Mouse (Mus musculus): ENCODE data around the gene Pzp.

The Pzp gene

GRCm38 (mm10) chr6:128526601-128527000, at the start of gene Pzp:
Gene Pzp, minus strand, starts transcription at chr6:128526720.
- DNase-seq (ENCODE audit: low read depth, low spot score): no peak

GRCm38 (mm10) chr6:128566589-128566988, 40.1 kb upstream of the Pzp start:
- DNase-seq (ENCODE audit: low read depth, low spot score): no peak

GRCm38 (mm10) chr6:128554049-128554448, 27.5 kb upstream of the Pzp start:
- no peak for DNase-seq (ENCODE audit: low read depth, low spot score)

- no peak for DNase-seq (ENCODE audit: low read depth, low spot score)
Observed at GRCm38 (mm10) chr6:128549463-128550452, 23.2 kb upstream of the Pzp start.

- DNase-seq (ENCODE audit: low read depth, low spot score): no peak
Observed at GRCm38 (mm10) chr6:128548532-128548931, 22.0 kb upstream of the Pzp start.

GRCm38 (mm10) chr6:128545402-128545801, 18.9 kb upstream of the Pzp start:
- DNase-seq (ENCODE audit: low read depth, low spot score): no peak

DNA sequence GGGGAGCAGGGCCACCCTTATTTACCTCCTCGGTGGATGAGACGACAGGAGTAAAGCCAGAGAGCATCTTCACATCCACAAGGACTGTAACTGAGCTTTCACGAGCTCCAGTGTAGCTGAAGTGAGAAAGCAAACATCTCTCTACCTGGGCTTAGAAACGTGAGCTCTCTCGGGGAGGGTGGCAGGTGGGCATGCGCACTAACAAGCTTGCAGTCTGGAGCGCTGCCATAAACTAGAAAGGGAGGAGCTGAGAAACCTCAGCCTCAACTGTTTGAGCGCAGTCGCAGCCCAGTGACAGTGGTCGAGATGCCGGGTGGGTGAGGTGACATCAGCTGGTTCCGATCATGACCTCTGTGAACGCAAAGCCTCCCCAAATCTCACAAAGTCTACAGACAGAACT, 16.7 kb upstream of the Pzp start:
- no peak for DNase-seq (ENCODE audit: low read depth, low spot score)

DNA sequence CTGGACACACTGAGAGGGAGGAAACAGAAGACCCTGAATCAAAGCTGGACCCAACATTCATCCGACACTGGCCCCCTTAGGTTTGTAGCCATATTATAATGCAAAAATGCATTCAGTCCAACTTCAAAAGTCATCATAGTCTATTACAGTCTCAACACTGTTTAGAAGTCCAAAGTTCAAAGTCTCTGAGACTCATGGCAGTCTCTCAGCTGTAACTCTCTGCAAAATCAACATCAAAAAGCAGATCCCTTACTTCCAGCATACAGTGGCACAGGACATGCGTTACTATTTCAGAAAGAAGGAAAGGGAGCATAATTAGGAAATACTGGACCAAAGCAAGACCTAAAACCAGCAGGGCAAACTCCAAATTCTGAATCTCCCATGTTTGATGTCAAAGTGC, 8.7 kb upstream of the Pzp start:
- no peak for DNase-seq (ENCODE audit: low read depth, low spot score)

DNA sequence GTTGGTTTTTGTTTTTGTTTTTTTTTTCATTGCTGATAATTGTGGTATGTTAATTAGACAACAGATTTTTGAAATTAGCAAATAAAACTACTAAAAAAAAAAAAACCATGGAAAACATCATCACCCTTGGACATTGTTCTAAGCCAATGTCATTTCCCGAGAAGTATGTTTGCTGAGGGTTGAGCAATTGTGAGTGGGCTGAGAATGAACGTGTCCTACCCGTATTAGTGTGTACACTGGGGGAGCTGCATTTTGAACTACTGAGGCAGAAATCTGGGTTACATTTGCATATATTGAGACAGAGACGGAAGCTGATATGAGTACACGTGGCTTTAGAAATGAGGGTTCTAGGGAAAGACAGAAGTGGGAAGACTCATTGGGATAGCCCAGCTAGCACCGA, 6.8 kb upstream of the Pzp start:
- DNase-seq (ENCODE audit: low read depth, low spot score): no peak

GRCm38 (mm10) chr6:128532701-128533100, 6.2 kb upstream of the Pzp start:
- no peak for DNase-seq (ENCODE audit: low read depth, low spot score)

GRCm38 (mm10) chr6:128528491-128528890, 2.0 kb upstream of the Pzp start:
- DNase-seq (ENCODE audit: low read depth, low spot score): no peak

DNA sequence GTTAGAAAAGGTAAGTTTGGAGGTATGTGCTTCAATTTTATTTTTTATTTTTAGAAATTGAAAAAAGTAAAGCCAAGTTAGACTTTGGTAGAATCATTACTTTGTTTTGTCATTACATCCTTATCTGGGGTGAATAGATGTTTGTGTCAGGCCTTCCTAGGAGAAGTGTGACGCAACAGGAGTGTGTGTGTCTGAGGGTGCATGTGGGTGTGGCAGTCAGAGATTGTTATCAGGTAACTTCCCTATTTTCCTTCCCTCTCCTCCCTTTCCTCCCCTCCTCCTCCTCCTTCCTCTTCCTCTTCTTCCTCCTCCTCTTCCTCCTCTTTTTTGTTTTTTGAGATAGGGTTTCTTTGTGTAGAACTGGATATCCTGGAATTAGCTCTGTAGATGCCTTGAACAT, 590 bp upstream of the Pzp start:
- no peak for DNase-seq (ENCODE audit: low read depth, low spot score)

GRCm38 (mm10) chr6:128525801-128526200, 719 bp downstream of the Pzp start:
- no peak for DNase-seq (ENCODE audit: low read depth, low spot score)

- no peak for DNase-seq (ENCODE audit: low read depth, low spot score)
Observed at GRCm38 (mm10) chr6:128523360-128523759, 3.2 kb downstream of the Pzp start.

GRCm38 (mm10) chr6:128519159-128519558, 7.4 kb downstream of the Pzp start:
- DNase-seq (ENCODE audit: low read depth, low spot score): no peak

GRCm38 (mm10) chr6:128505676-128506236, 20.8 kb downstream of the Pzp start:
- DNase-seq (ENCODE audit: low read depth, low spot score): peak; percentile 16

DNA sequence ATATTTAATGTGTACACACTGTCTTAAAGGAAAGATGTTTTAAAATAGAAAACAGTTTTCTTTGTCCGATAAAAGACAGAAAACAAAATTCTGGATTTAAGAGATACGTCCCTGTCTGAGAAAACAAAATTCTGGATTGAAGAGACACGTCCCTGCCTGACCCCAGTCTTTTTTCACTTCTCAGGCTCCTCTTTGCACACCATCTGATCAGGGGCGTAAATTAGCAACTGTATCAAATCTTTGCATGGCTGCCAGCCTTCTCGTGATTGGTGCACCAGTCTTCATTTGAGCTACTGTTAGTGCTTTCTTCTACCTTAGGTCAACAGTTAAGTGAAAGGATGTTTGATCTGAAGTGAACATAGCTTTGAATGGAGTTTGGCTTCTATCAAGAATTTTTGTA, 21.8 kb downstream of the Pzp start:
- no peak for DNase-seq (ENCODE audit: low read depth, low spot score)

DNA sequence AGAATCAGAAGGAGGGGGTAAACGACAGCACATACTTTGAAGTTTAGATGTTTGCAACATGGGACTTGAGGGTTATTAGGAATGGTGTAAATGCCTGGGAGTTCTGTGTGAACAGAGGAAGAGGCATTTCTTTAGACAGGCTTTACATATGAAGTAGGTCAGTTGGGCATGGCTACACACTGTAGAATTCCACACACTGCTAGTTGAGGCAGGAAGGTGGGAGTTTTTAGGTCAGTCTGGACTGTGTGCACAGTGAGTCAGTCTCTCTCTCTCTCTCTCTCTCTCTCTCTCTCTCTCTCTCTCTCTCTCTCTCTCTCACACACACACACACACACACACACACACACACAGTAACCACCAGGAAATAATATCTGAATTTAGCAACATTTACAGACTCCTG, 31.2 kb downstream of the Pzp start:
- DNase-seq (ENCODE audit: low read depth, low spot score): no peak

DNA sequence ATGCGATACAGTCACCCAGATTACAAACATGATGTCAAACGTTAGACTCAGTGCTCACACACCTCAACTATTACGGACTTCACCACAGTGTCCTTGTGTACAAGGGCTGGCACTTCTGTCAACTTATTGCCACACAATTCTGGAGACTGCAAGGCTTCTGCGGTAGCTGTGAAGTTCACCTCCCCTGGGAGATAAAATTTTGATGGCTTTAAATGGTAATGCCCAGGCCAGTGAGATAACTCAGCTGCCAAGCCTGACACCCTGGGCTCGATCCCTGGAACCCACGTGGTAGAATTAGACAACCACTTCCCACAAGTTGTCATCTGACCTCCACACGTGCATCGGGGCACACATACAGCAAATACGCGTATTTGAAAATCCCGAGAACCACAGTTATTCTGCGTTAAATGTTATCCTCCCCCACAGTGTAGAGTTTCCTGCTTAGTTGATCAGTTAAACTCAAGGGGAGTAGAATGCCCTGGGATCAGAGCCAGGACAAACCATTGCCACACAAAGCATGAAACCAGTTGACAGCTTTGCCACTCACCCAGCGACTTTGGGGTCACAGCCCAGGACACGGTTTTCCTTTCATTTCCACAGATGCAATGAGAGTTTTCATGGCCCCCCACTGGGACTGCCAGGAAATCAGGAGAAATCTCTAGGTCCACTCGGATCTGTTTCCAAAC, 31.7 kb downstream of the Pzp start:
- DNase-seq (ENCODE audit: low read depth, low spot score): no peak

GRCm38 (mm10) chr6:128491916-128492315, 34.6 kb downstream of the Pzp start:
- DNase-seq (ENCODE audit: low read depth, low spot score): no peak

GRCm38 (mm10) chr6:128490141-128490540, 36.4 kb downstream of the Pzp start:
- DNase-seq (ENCODE audit: low read depth, low spot score): no peak

DNA sequence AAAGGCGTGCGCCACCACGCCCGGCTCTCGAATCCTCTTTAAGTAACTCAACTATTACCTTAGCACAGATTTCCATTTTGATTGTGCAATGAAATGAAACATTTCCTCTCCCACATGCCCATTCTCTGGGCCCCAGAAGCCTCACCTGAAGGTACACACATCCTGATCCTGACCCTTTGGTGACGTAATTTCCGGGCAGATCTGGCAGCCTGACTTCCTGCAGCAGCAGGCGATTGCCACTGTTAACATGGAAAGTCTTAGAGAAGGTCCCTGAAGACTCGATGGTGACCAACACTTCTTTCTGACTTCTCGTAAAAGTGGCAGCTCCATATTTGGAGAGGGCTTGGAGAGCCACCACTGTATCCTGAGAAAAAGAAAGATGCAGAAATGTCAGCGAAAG, 38.8 kb downstream of the Pzp start:
- no peak for DNase-seq (ENCODE audit: low read depth, low spot score)
